Mouse (Mus musculus): Measurements from ENCODE around the gene Sstr4. TPM values are rescaled to one million over a fixed set of nuclear protein-coding genes. Genes with fewer than 3 reads are reported as not detected.

Gene Sstr4
- polyA plus RNA-seq (2021), result not detected

GRCm38 (mm10) chr2:148395131-148396051 lies at the start of gene Sstr4:
Gene Sstr4, plus strand, starts transcription at chr2:148395344.
- in situ Hi-C loops (cut with MboI; ENCODE audit: low pct_unique_long_range_greater_than_20kb), result no loop called here
- no peaks in the 10 kb centered on the region for H3K27me3 ChIP-seq
- ATAC-seq (no peak), DNase-seq (ENCODE audit: low read depth, low spot score) (no peak)
- POLR2A ChIA-PET, result interaction anchor here (0.5 kb wide), 1 partner anchor 79 kb away, joined by 3 read pairs; no protein-coding TSS in a partner anchor
- CTCF ChIA-PET, result interaction anchor here (1.7 kb wide), 1 partner anchor 15 kb away, joined by 4 read pairs; no protein-coding TSS in a partner anchor
- TF ChIP-seq CTCF (IDR thresholded peaks at IDR 0.05), result no peak

- TF ChIP-seq CTCF (IDR thresholded peaks at IDR 0.05), result no peak
- ChIA-PET CTCF (interaction anchor here (1.2 kb wide), 1 partner anchor 9 kb away, joined by 4 read pairs; no protein-coding TSS in a partner anchor), POLR2A (no interaction called here)
- in situ Hi-C loops (cut with MboI; ENCODE audit: low pct_unique_long_range_greater_than_20kb), result no loop called here
- ATAC-seq (no peak), DNase-seq (ENCODE audit: low read depth, low spot score) (no peak)
- no peaks in the 10 kb centered on the region for H3K27me3 ChIP-seq
These were observed 49.8 kb upstream of the Sstr4 start for GRCm38 (mm10) chr2:148345373-148345772.

GRCm38 (mm10) chr2:148346976-148347375 lies 48.2 kb upstream of the Sstr4 start:
- in situ Hi-C loops (cut with MboI; ENCODE audit: low pct_unique_long_range_greater_than_20kb), result no loop called here
- no peaks in the 10 kb centered on the region for H3K27me3 ChIP-seq
- ATAC-seq (no peak), DNase-seq (ENCODE audit: low read depth, low spot score) (no peak)
- ChIA-PET CTCF (no interaction called here), POLR2A (no interaction called here)
- TF ChIP-seq CTCF (IDR thresholded peaks at IDR 0.05), result no peak

GRCm38 (mm10) chr2:148349509-148350307 lies 45.4 kb upstream of the Sstr4 start:
- POLR2A ChIA-PET, result no interaction called here
- H3K27me3 ChIP-seq, result no peaks in the 10 kb centered on the region
- ATAC-seq (no peak), DNase-seq (ENCODE audit: low read depth, low spot score) (no peak)
- CTCF ChIA-PET, result interaction anchor here (1.0 to 1.3 kb wide), 2 partner anchors 29 to 38 kb away, joined by 3 to 4 read pairs; no protein-coding TSS in a partner anchor
- TF ChIP-seq CTCF (IDR thresholded peaks at IDR 0.05), result no peak
- in situ Hi-C loops (cut with MboI; ENCODE audit: low pct_unique_long_range_greater_than_20kb), result no loop called here

GRCm38 (mm10) chr2:148350460-148350859 lies 44.7 kb upstream of the Sstr4 start:
- CTCF ChIA-PET, result no interaction called here
- ATAC-seq, result no peak
- no peak for TF ChIP-seq CTCF (IDR thresholded peaks at IDR 0.05)

GRCm38 (mm10) chr2:148352655-148353054 lies 42.5 kb upstream of the Sstr4 start:
- ChIA-PET CTCF (no interaction called here), POLR2A (no interaction called here)
- DNase-seq (ENCODE audit: low read depth, low spot score) (no peak), ATAC-seq (no peak)
- in situ Hi-C loops (cut with MboI; ENCODE audit: low pct_unique_long_range_greater_than_20kb), result no loop called here
- no peaks in the 10 kb centered on the region for H3K27me3 ChIP-seq
- no peak for TF ChIP-seq CTCF (IDR thresholded peaks at IDR 0.05)

More at GRCm38 (mm10) chr2:148350460-148350859, 44.7 kb upstream of the Sstr4 start:
- DNase-seq (ENCODE audit: low read depth, low spot score), result no peak
- in situ Hi-C loops (cut with MboI; ENCODE audit: low pct_unique_long_range_greater_than_20kb), result no loop called here
- no peaks in the 10 kb centered on the region for H3K27me3 ChIP-seq
- POLR2A ChIA-PET, result no interaction called here

- CTCF ChIA-PET, result no interaction called here
- H3K27me3 ChIP-seq, result no peaks in the 10 kb centered on the region
- no peak for TF ChIP-seq CTCF (IDR thresholded peaks at IDR 0.05)
- DNase-seq (ENCODE audit: low read depth, low spot score), result no peak
- in situ Hi-C loops (cut with MboI; ENCODE audit: low pct_unique_long_range_greater_than_20kb), result no loop called here
- no peak for ATAC-seq
- POLR2A ChIA-PET, result no interaction called here
These were observed 38.0 kb upstream of the Sstr4 start for GRCm38 (mm10) chr2:148357145-148357544.

GRCm38 (mm10) chr2:148364536-148364935 lies 30.6 kb upstream of the Sstr4 start:
- ChIA-PET POLR2A (no interaction called here), CTCF (no interaction called here)
- in situ Hi-C loops (cut with MboI; ENCODE audit: low pct_unique_long_range_greater_than_20kb), result no loop called here
- no peak for DNase-seq (ENCODE audit: low read depth, low spot score)
- H3K27me3 ChIP-seq, result no peaks in the 10 kb centered on the region
- TF ChIP-seq CTCF (IDR thresholded peaks at IDR 0.05), result no peak
- ATAC-seq, result no peak

- no peaks in the 10 kb centered on the region for H3K27me3 ChIP-seq
- ChIA-PET POLR2A (no interaction called here), CTCF (no interaction called here)
- DNase-seq (ENCODE audit: low read depth, low spot score), result no peak
- in situ Hi-C loops (cut with MboI; ENCODE audit: low pct_unique_long_range_greater_than_20kb), result no loop called here
- no peak for ATAC-seq
- TF ChIP-seq CTCF (IDR thresholded peaks at IDR 0.05), result no peak
These were observed 29.9 kb upstream of the Sstr4 start for GRCm38 (mm10) chr2:148365227-148365626.

- in situ Hi-C loops (cut with MboI; ENCODE audit: low pct_unique_long_range_greater_than_20kb), result no loop called here
- ATAC-seq, result no peak
- H3K27me3 ChIP-seq, result no peaks in the 10 kb centered on the region
- no peak for DNase-seq (ENCODE audit: low read depth, low spot score)
- ChIA-PET POLR2A (no interaction called here), CTCF (interaction anchor here (1.4 kb wide), 1 partner anchor 9 kb away, joined by 4 read pairs; no protein-coding TSS in a partner anchor)
- TF ChIP-seq CTCF (IDR thresholded peaks at IDR 0.05), result no peak
These were observed 23.2 kb upstream of the Sstr4 start for GRCm38 (mm10) chr2:148371743-148372630.

Measured in Patski (cell line).